In the genomic region with DNA sequence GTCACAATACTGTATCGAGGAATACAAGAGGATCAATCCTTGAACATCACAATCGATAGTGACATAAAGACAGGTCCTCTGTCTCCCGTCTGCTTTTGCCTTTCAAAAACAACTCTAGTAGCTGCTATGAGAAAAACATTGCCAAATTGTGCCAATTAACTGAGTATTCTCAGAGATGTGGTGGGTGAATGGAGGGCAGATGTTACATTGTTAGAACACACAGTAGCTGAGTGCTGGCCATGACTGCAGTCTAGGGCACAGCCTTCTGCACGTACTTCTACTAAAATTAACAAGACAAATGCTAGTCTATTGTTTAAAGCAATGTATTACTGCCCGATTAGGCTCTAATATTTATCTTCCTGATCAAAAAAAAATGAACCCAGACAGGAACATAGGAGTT, we compare ENCODE assay signal across 24 mouse cellular contexts. TPM values are rescaled to one million over a fixed set of nuclear protein-coding genes. Genes with fewer than 3 reads are reported as not detected.
DNase-seq lines count a peak whose midpoint lies in the region; ATAC-seq and TF ChIP-seq lines count a peak whose summit lies in the region.
"Had no signal": no experiment of that assay in that cellular context is flagged by ENCODE, and none has a peak within 500 bp of the region (broad histone marks: within the 10 kb centered on the region; RNA-seq: fewer than 3 reads in every experiment).

No protein-coding gene starts in this region.

- H3K27me3 ChIP-seq in forebrain, embryonic 13.5 days, result no peaks in the 10 kb centered on the region
- no peaks in the 10 kb centered on the region for H3K27me3 ChIP-seq in forebrain, embryonic 12.5 days
- H3K27me3 ChIP-seq: embryonic facial prominence, embryonic 15.5 days; heart, embryonic 15.5 days had no signal

- H3K27ac ChIP-seq in forebrain, embryonic 13.5 days, result no peak overlapping the region
- no peak overlapping the region for H3K27ac ChIP-seq in forebrain, embryonic 12.5 days
- H3K27ac ChIP-seq in layer of hippocampus, adult 2 months, result peak overlapping the region; percentile 54
- H3K27ac ChIP-seq: embryonic facial prominence, embryonic 15.5 days; heart, adult 2 months; heart, embryonic 15.5 days; hindbrain, embryonic 10.5 days had no signal

- no peak overlapping the region for H3K4me3 ChIP-seq in forebrain, embryonic 13.5 days
- no peak overlapping the region for H3K4me3 ChIP-seq in forebrain, embryonic 12.5 days (replicated peaks)
- H3K4me3 ChIP-seq in layer of hippocampus, adult 2 months, result peak overlapping the region; percentile 20; the same call in 1 of the 2 replicates
- H3K4me3 ChIP-seq: embryonic facial prominence, embryonic 15.5 days; heart, adult 2 months; heart, embryonic 15.5 days; hindbrain, embryonic 10.5 days had no signal

- no peak overlapping the region for H3K9ac ChIP-seq in forebrain, embryonic 13.5 days
- no peak overlapping the region for H3K9ac ChIP-seq in forebrain, embryonic 12.5 days
- H3K9ac ChIP-seq: embryonic facial prominence, embryonic 15.5 days; heart, embryonic 15.5 days had no signal

- no peak for TF ChIP-seq CTCF in layer of hippocampus, adult 2 months (conservative IDR thresholded peaks at IDR 0.05)

- no peak overlapping the region for H3K4me2 ChIP-seq in forebrain, embryonic 13.5 days
- no peak overlapping the region for H3K4me2 ChIP-seq in forebrain, embryonic 12.5 days
- H3K4me2 ChIP-seq: embryonic facial prominence, embryonic 15.5 days; heart, embryonic 11.5 days; heart, embryonic 15.5 days had no signal

- H3K4me1 ChIP-seq in forebrain, embryonic 13.5 days, result peaks cover 6% of the 10 kb centered on the region; the same call in 1 of the 2 replicates
- no peaks in the 10 kb centered on the region for H3K4me1 ChIP-seq in forebrain, embryonic 12.5 days
- H3K4me1 ChIP-seq: embryonic facial prominence, embryonic 15.5 days; heart, embryonic 15.5 days; hindbrain, embryonic 10.5 days had no signal

- intact Hi-C loops in heart, postnatal 36 days (cut with DNase I), result no loop called here

- ATAC-seq in forebrain, embryonic 13.5 days, result peak; percentile 58; the same call in 1 of the 2 replicates
- ATAC-seq in forebrain, embryonic 12.5 days (ENCODE audit: low FRiP score), result no peak
- ATAC-seq: CD4-positive, CD25-positive, alpha-beta regulatory T cell, adult 4 months; hindbrain, embryonic 16.5 days; inflammation-experienced regulatory T-cells, adult 6 months; intestine, postnatal 0 days had no signal

- H3K9me3 ChIP-seq in forebrain, embryonic 13.5 days (replicated peaks), result no peaks in the 10 kb centered on the region
- no peaks in the 10 kb centered on the region for H3K9me3 ChIP-seq in forebrain, embryonic 12.5 days
- H3K9me3 ChIP-seq: embryonic facial prominence, embryonic 15.5 days; G1E; heart, embryonic 15.5 days; hindbrain, embryonic 10.5 days had no signal

- 50% methylated on average over 5 of the region's 5 CpGs for WGBS in forebrain, embryonic 13.5 days
- WGBS in forebrain, embryonic 12.5 days, result 66% methylated on average over 5 of the region's 5 CpGs

- H3K36me3 ChIP-seq in forebrain, embryonic 13.5 days (ENCODE audit: poor library complexity, severe bottlenecking), result no peaks in the 10 kb centered on the region
- H3K36me3 ChIP-seq in forebrain, embryonic 12.5 days (replicated peaks), result no peaks in the 10 kb centered on the region
- H3K36me3 ChIP-seq: embryonic facial prominence, embryonic 15.5 days; G1E; heart, embryonic 15.5 days; hindbrain, embryonic 10.5 days had no signal

- peak; percentile 17 for DNase-seq in heart, adult 11 months
- no peak for DNase-seq in heart, postnatal 36 days
- peak; percentile 8 to 26 for DNase-seq in layer of hippocampus, adult 2 months (ENCODE audit: low spot score in 2 of 2)
- DNase-seq in layer of hippocampus, postnatal 25 days (ENCODE audit: extremely low spot score in 1 of 2, low spot score in 1 of 2), result no peak
- peak; percentile 23 for DNase-seq in retina, embryonic 14.5 days (ENCODE audit: low spot score)
- no peak for DNase-seq in gastrocnemius, postnatal 25 days
- DNase-seq: adrenal gland, postnatal 14 days; B cell, adult 2 months; cerebellum, adult 8-10 months; cerebellum, postnatal 14 days; embryo, embryonic 11 days; heart, adult 2 months; heart, postnatal 14 days had no signal

RNA-seq across cellular contexts. Expression of gene Galnt7, which starts 27.2 kb away (rescaled TPM):
- 10.6 and 14.7 TPM in 2 replicates for polyA plus RNA-seq in forebrain, embryonic 13.5 days (2015; fragmentation: Nextera tagmentation; extraction: Ambion mirVana)
- 18.8 and 18.9 TPM in 2 replicates for polyA plus RNA-seq in forebrain, embryonic 12.5 days (2016; fragmentation: Nextera tagmentation; extraction: Ambion mirVana)
- total RNA-seq in heart, postnatal 36 days (2021), result 1 to 10 TPM; 3.9 to 5.9 TPM
- total RNA-seq in layer of hippocampus, adult 2 months (2021), result 10 to 100 TPM in 1 of 2 experiments, 1 to 10 TPM in 1; 9.7 to 11.4 TPM
- 10 to 100 TPM in 1 of 2 experiments, 1 to 10 TPM in 1; 9.1 to 10.5 TPM for total RNA-seq in layer of hippocampus, postnatal 25 days (2021)
- total RNA-seq in gastrocnemius, postnatal 25 days (2021), result 1 to 10 TPM; 2.9 to 3.6 TPM

Comparison
In these comparisons a context has a peak if more than half of its experiments do, and no peak if none do; other contexts are left out.
1. DNase-seq: peak in heart, adult 11 months (single experiment), layer of hippocampus, adult 2 months (2 of 2) and retina, embryonic 14.5 days (single experiment); none in heart, postnatal 36 days (0 of 2), layer of hippocampus, postnatal 25 days (0 of 2) and gastrocnemius, postnatal 25 days (single experiment).